ENCODE assay signal across 8 mouse cellular contexts in the genomic region with DNA sequence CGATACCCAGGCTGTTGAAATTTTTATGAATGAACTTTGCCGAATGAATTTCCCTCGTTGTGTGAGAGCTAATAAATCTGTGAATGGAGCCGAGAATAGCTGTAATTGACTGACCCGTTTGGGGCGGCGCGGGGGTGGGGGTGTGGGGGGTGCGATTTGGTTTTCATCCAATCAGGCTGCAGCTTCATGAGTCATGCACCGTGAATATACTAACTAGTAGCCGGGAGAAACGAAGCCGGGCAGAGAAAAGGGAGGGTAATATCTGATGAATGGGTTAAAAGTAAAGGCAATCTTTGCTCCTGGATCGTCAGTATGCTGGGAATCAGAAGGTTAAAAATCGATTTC. TPM values are rescaled to one million over a fixed set of nuclear protein-coding genes. Genes with fewer than 3 reads are reported as not detected.
DNase-seq lines count a peak whose midpoint lies in the region; ATAC-seq and TF ChIP-seq lines count a peak whose summit lies in the region.

Gene Shc4 (minus strand): TSS at position 63 of the 345 bp plus-strand sequence.

- TF ChIP-seq EP300 in CH12.LX (IDR thresholded peaks at IDR 0.05; ENCODE audit: low read length), result no peak

- no peak for TF ChIP-seq RAD21 in CH12.LX (IDR thresholded peaks at IDR 0.05; ENCODE audit: low read depth, low read length)

- H3K4me3 ChIP-seq in kidney, adult 2 months (ENCODE audit: insufficient read depth, low read depth, low read length), result peak within 1 kb of the TSS; percentile 23; the same call in 1 of the 2 replicates
- H3K4me3 ChIP-seq in CH12.LX (replicated peaks in 1 of 3; ENCODE audit: low read depth in 2 of 3, low read length in 2 of 3, poor library complexity in 1 of 3), result peak within 1 kb of the TSS; percentile 21 to 55 (median 30)
- H3K4me3 ChIP-seq in heart, embryonic 16.5 days (ENCODE audit: low read length), result peak within 1 kb of the TSS; percentile 63
- H3K4me3 ChIP-seq in liver, adult 2 months (ENCODE audit: insufficient read depth, low read depth, low read length), result peak within 1 kb of the TSS; percentile 10; the same call in 1 of the 2 replicates
- peak within 1 kb of the TSS; percentile 45 for H3K4me3 ChIP-seq in stomach, embryonic 16.5 days (replicated peaks; ENCODE audit: low read length)

- dilution Hi-C loops in CH12.LX (cut with MboI; ENCODE audit: extremely low pct_ligation_motif_present, extremely low pct_unique_long_range_greater_than_20kb, low sequenced_read_pairs), result no loop called here

- 1% methylated on average over 15 of the region's 15 CpGs for WGBS in kidney, adult 2 months
- WGBS in heart, embryonic 16.5 days, result under 1% methylated on average over 15 of the region's 15 CpGs
- under 1% methylated on average over 15 of the region's 15 CpGs for WGBS in liver, adult 2 months
- under 1% methylated on average over 15 of the region's 15 CpGs for WGBS in stomach, embryonic 16.5 days

- peak within 1 kb of the TSS; percentile 100 for H3K4me2 ChIP-seq in CH12.LX (ENCODE audit: insufficient read depth, low read depth, poor library complexity, severe bottlenecking)
- peak within 1 kb of the TSS; percentile 99 for H3K4me2 ChIP-seq in heart, embryonic 16.5 days (ENCODE audit: low read depth, low read length)
- H3K4me2 ChIP-seq in stomach, embryonic 16.5 days (ENCODE audit: low read depth, low read length), result peak within 1 kb of the TSS; percentile 94

- no peak for TF ChIP-seq CTCF in kidney, adult 2 months (conservative IDR thresholded peaks at IDR 0.05; ENCODE audit: insufficient read depth, insufficient read length, low read depth, low read length)
- TF ChIP-seq CTCF in CH12.LX (conservative IDR thresholded peaks at IDR 0.05 in 1 of 2, IDR thresholded peaks at IDR 0.05 in 1 of 2; ENCODE audit: low read depth in 2 of 2, low read length in 2 of 2), result no peak
- TF ChIP-seq CTCF in liver, adult 2 months (IDR thresholded peaks at IDR 0.05; ENCODE audit: low read depth, low read length), result no peak

- no peaks in the 10 kb centered on the region for H3K27me3 ChIP-seq in kidney, adult 2 months (replicated peaks; ENCODE audit: control insufficient read depth, insufficient read depth, low read length)
- peaks cover 4% of the 10 kb centered on the region for H3K27me3 ChIP-seq in CH12.LX (replicated peaks)
- H3K27me3 ChIP-seq in heart, embryonic 16.5 days (ENCODE audit: control insufficient read depth, insufficient read depth, low read length), result peaks cover 15% of the 10 kb centered on the region
- H3K27me3 ChIP-seq in liver, adult 2 months (ENCODE audit: control insufficient read depth, insufficient read depth, low read length), result peaks cover 7% of the 10 kb centered on the region
- peaks cover 18% of the 10 kb centered on the region; the same call in 1 of the 2 replicates for H3K27me3 ChIP-seq in stomach, embryonic 16.5 days (ENCODE audit: control insufficient read depth, insufficient read depth, low read length)

- DNase-seq in kidney, adult 2 months, result peak; percentile 12
- DNase-seq in kidney, adult 11 months, result no peak
- no peak for DNase-seq in CH12.LX (ENCODE audit: extremely low read depth)
- peak; percentile 81 to 84 for DNase-seq in cerebellum, postnatal 10 days
- DNase-seq in liver, adult 2 months (ENCODE audit: extremely low read depth, low read depth, low spot score), result no peak
- DNase-seq in thymus, postnatal 4 days, result no peak

- H3K36me3 ChIP-seq in kidney, adult 2 months (ENCODE audit: control insufficient read depth, insufficient read depth, low read length), result no peaks in the 10 kb centered on the region
- no peaks in the 10 kb centered on the region for H3K36me3 ChIP-seq in CH12.LX (replicated peaks in 1 of 2; ENCODE audit: control insufficient read depth in 1 of 2, insufficient read depth in 1 of 2, low read length in 1 of 2)
- no peaks in the 10 kb centered on the region for H3K36me3 ChIP-seq in heart, embryonic 16.5 days (ENCODE audit: control insufficient read depth, insufficient read depth)
- no peaks in the 10 kb centered on the region for H3K36me3 ChIP-seq in liver, adult 2 months (ENCODE audit: control insufficient read depth, insufficient read depth, low read length)
- H3K36me3 ChIP-seq in stomach, embryonic 16.5 days (ENCODE audit: control insufficient read depth, insufficient read depth, low read length), result no peaks in the 10 kb centered on the region

- peak; percentile 44 for ATAC-seq in heart, embryonic 16.5 days (replicated peaks; ENCODE audit: extremely low read depth, insufficient read depth, low FRiP score)
- peak; percentile 78 for ATAC-seq in stomach, embryonic 16.5 days (ENCODE audit: insufficient read depth, low FRiP score)

- no peak within 1 kb of the TSS for H3K27ac ChIP-seq in kidney, adult 2 months (ENCODE audit: insufficient read depth, low read depth, low read length)
- H3K27ac ChIP-seq in CH12.LX (ENCODE audit: insufficient read depth, low read depth), result no peak within 1 kb of the TSS
- no peak within 1 kb of the TSS for H3K27ac ChIP-seq in heart, embryonic 16.5 days (ENCODE audit: low read length)
- no peak within 1 kb of the TSS for H3K27ac ChIP-seq in liver, adult 2 months (replicated peaks; ENCODE audit: insufficient read depth, low read depth, low read length)
- H3K27ac ChIP-seq in stomach, embryonic 16.5 days (ENCODE audit: low read length), result no peak within 1 kb of the TSS

- in situ Hi-C loops in CH12.LX (cut with MboI; ENCODE audit: low pct_ligation_motif_present, low pct_unique_long_range_greater_than_20kb, low sequenced_read_pairs), result no loop called here

- peak within 1 kb of the TSS; percentile 67 for H3K9ac ChIP-seq in CH12.LX (ENCODE audit: insufficient read depth, low read depth)
- peak within 1 kb of the TSS; percentile 64 for H3K9ac ChIP-seq in heart, embryonic 16.5 days (ENCODE audit: low read length)
- no peak within 1 kb of the TSS for H3K9ac ChIP-seq in liver, adult 2 months (ENCODE audit: low read depth, low read length)
- H3K9ac ChIP-seq in stomach, embryonic 16.5 days (ENCODE audit: low read length), result peak within 1 kb of the TSS; percentile 59

- no peaks in the 10 kb centered on the region for H3K79me2 ChIP-seq in CH12.LX (replicated peaks; ENCODE audit: control insufficient read depth, extremely low read depth, insufficient read depth, poor library complexity, severe bottlenecking)
- H3K79me2 ChIP-seq in liver, adult 2 months (ENCODE audit: control insufficient read depth, insufficient read depth, low read length), result no peaks in the 10 kb centered on the region

- no peaks in the 10 kb centered on the region for H3K4me1 ChIP-seq in kidney, adult 2 months (ENCODE audit: control insufficient read depth, insufficient read depth, low read length)
- H3K4me1 ChIP-seq in CH12.LX (ENCODE audit: control insufficient read depth in 1 of 2, insufficient read depth in 2 of 2), result peaks cover 2 to 23% of the 10 kb centered on the region in 2 experiments; a peak in 3 of 4 replicates
- peaks cover 10% of the 10 kb centered on the region for H3K4me1 ChIP-seq in heart, embryonic 16.5 days (ENCODE audit: control insufficient read depth, insufficient read depth, low read length)
- peaks cover 1% of the 10 kb centered on the region; the same call in 1 of the 2 replicates for H3K4me1 ChIP-seq in liver, adult 2 months (ENCODE audit: control insufficient read depth, insufficient read depth, low read length)
- H3K4me1 ChIP-seq in stomach, embryonic 16.5 days (ENCODE audit: control insufficient read depth, insufficient read depth, low read length), result peaks cover 12% of the 10 kb centered on the region; the same call in 1 of the 2 replicates

- TF ChIP-seq POLR2A in kidney, adult 2 months (IDR thresholded peaks at IDR 0.05; ENCODE audit: low read depth, low read length), result no peak
- TF ChIP-seq POLR2A in CH12.LX (IDR thresholded peaks at IDR 0.05; ENCODE audit: low read depth, low read length), result no peak
- TF ChIP-seq POLR2A in liver, adult 2 months (IDR thresholded peaks at IDR 0.05; ENCODE audit: extremely low read depth, insufficient read depth, low read length), result no peak

- no peaks in the 10 kb centered on the region for H3K9me3 ChIP-seq in CH12.LX (replicated peaks; ENCODE audit: low read length)
- no peaks in the 10 kb centered on the region for H3K9me3 ChIP-seq in heart, embryonic 16.5 days (replicated peaks; ENCODE audit: control insufficient read depth, low read length)
- H3K9me3 ChIP-seq in stomach, embryonic 16.5 days (replicated peaks; ENCODE audit: control insufficient read depth, low read length), result no peaks in the 10 kb centered on the region

TF ChIP-seq in CH12.LX, 34 proteins besides CTCF, POLR2A, EP300 and RAD21:
- TF ChIP-seq PAX5 (IDR thresholded peaks at IDR 0.05; ENCODE audit: low read length), result no peak
- TF ChIP-seq JUND (conservative IDR thresholded peaks at IDR 0.05; ENCODE audit: low read depth, low read length), result no peak
- TF ChIP-seq JUN (IDR thresholded peaks at IDR 0.05; ENCODE audit: insufficient read depth, low read depth, low read length), result peak; percentile 29; the same call in 1 of the 2 replicates
- 0 out of 2 replicates have a peak, but pooled peaks have one; percentile 8 for TF ChIP-seq MXI1 (IDR thresholded peaks at IDR 0.05; ENCODE audit: low read depth, low read length)
- no peak for TF ChIP-seq GABPA (IDR thresholded peaks at IDR 0.05; ENCODE audit: insufficient replicate concordance, low read depth, low read length)

RNA-seq across cellular contexts. Expression of gene Shc4, which starts in this region (rescaled TPM):
- 0.20 and 0.22 TPM in 2 replicates for polyA plus RNA-seq in kidney, adult 2 months (2012; rRNA removed)
- 0.97 and 1.1 TPM in 2 replicates for total RNA-seq in CH12.LX (2012; rRNA removed)
- total RNA-seq in CH12.LX (2014; rRNA removed), result 0.21 and 0.23 TPM in 2 replicates
- 0.10 and 0.37 TPM in 2 replicates for polyA plus RNA-seq in CH12.LX (2012; ENCODE audit: insufficient read length, low read depth)
- polyA plus RNA-seq in heart, embryonic 16.5 days (2015; fragmentation: Nextera tagmentation; extraction: Ambion mirVana), result 1.3 and 1.7 TPM in 2 replicates
- total RNA-seq in liver, adult 2 months (2014; rRNA removed), result 0.18 and 0.27 TPM in 2 replicates
- 0.26 and 0.32 TPM in 2 replicates for polyA plus RNA-seq in liver, adult 2 months (2012; rRNA removed)
- 1.9 and 2.0 TPM in 2 replicates for polyA plus RNA-seq in stomach, embryonic 16.5 days (2015; fragmentation: Nextera tagmentation; extraction: Ambion mirVana)

Comparison
In these comparisons a context has a peak if more than half of its experiments do, and no peak if none do; other contexts are left out.
1. Peak in DNase-seq and H3K4me3 ChIP-seq in kidney, adult 2 months; RNA of the gene not detected or under 1 TPM.
2. DNase-seq: peak in cerebellum, postnatal 10 days (2 of 2); none in kidney, adult 11 months (single experiment), CH12.LX (single experiment), liver, adult 2 months (single experiment) and thymus, postnatal 4 days (single experiment).
3. H3K4me3 ChIP-seq: peak in every context shown above with its lines; median percentile 63 in heart, embryonic 16.5 days; 45 in stomach, embryonic 16.5 days; 30 in CH12.LX; 23 in kidney, adult 2 months; 10 in liver, adult 2 months.
4. Peak in every context shown above with its lines, with median percentiles within 50 percentile points of each other: H3K4me2 ChIP-seq.